Mouse (Mus musculus) stomach, embryonic 14.5 days (tissue): ENCODE measurements around the gene Cbl. TPM values are rescaled to one million over a fixed set of nuclear protein-coding genes. Genes with fewer than 3 reads are reported as not detected.

Source experiments
- ATAC-seq: fragments of 200-750 bp; cut with Nextera tagmentation; 2 replicates; pipeline ENCODE4 v1.8.0; 2017; ENCODE audit warnings: low read depth, moderate TSS enrichment; ENCODE audit not compliant: insufficient number of reproducible peaks, insufficient read depth, low FRiP score
- H3K27ac ChIP-seq: fragments of 300-500 bp; sonication (generic); 2 replicates; pipeline ENCODE4 v1.5.1; 2014; ENCODE audit warnings: mild to moderate bottlenecking, low read length, moderate library complexity, mixed read lengths
- H3K27me3 ChIP-seq: fragments of 300-500 bp; sonication (generic); 2 replicates; pipeline ENCODE4 v1.6.1; 2014; ENCODE audit warnings: low read length, control low read depth, mixed read lengths; ENCODE audit not compliant: control insufficient read depth, insufficient read depth
- H3K36me3 ChIP-seq: fragments of 300-500 bp; sonication (generic); 2 replicates; pipeline ENCODE4 v1.6.1; 2014; ENCODE audit warnings: mild to moderate bottlenecking, control low read depth, low read length, moderate library complexity, mixed read lengths; ENCODE audit not compliant: control insufficient read depth, insufficient read depth
- H3K4me1 ChIP-seq: fragments of 300-500 bp; sonication (generic); 2 replicates; pipeline ENCODE4 v1.6.1; 2014; ENCODE audit warnings: low read length, control low read depth, mixed read lengths; ENCODE audit not compliant: control insufficient read depth, insufficient read depth
- H3K4me2 ChIP-seq: fragments of 300-500 bp; sonication (generic); replicated peaks from 2 replicates; pipeline ENCODE4 v1.6.1; 2014; ENCODE audit warnings: low read depth, low read length, control low read depth
- H3K4me3 ChIP-seq: fragments of 300-500 bp; sonication (generic); 2 replicates; pipeline ENCODE4 v1.5.1; 2014; ENCODE audit warnings: low read depth, low read length, control low read depth
- H3K9ac ChIP-seq: fragments of 300-500 bp; sonication (generic); replicated peaks from 2 replicates; pipeline ENCODE4 v1.6.1; 2014; ENCODE audit warnings: low read depth, mild to moderate bottlenecking, control low read depth, low read length, moderate library complexity, mixed read lengths
- H3K9me3 ChIP-seq: fragments of 300-500 bp; sonication (generic); 2 replicates; pipeline ENCODE4 v1.6.1; 2016; ENCODE audit warnings: low read depth, low read length, control low read depth; ENCODE audit not compliant: control insufficient read depth
- WGBS: fragments of 180-500 bp; shearing (Covaris S2); extraction: QIAGEN DNeasy Blood & Tissue Kit; methylation state at CpG from one replicate; pipeline ENCODE4 v1.1.7; 2014; 5-methylcytosine and 5-hydroxymethylcytosine counted together
- polyA plus RNA-seq: library from polyadenylated mRNA; unstranded; fragments of >200 nt; fragmentation: Nextera tagmentation; extraction: Ambion mirVana; gene quantifications from 2 replicates; pipeline ENCODE4 v1.2.1, GENCODE M21; 2014

The Cbl gene
- polyA plus RNA-seq, 1 experiment from 2014 or later: 19.9 TPM

GRCm38 (mm10) chr9:44095781-44096180 is 138.1 kb downstream of the Cbl start:
- 0 out of 2 replicates have a peak, but pooled peaks cover 3% of the 10 kb centered on the region for H3K4me1 ChIP-seq
- no peaks in the 10 kb centered on the region for H3K9me3 ChIP-seq
- peaks cover 5% of the 10 kb centered on the region; the same call in 1 of the 2 replicates for H3K36me3 ChIP-seq
- no peak for ATAC-seq
- H3K9ac ChIP-seq: no peak overlapping the region
- H3K4me2 ChIP-seq: no peak overlapping the region
- no peak overlapping the region for H3K4me3 ChIP-seq
- no peaks in the 10 kb centered on the region for H3K27me3 ChIP-seq
- 91% methylated on average over 9 of the region's 9 CpGs for WGBS
- H3K27ac ChIP-seq: no peak overlapping the region

GRCm38 (mm10) chr9:44094737-44095136 is 139.1 kb downstream of the Cbl start:
- H3K4me3 ChIP-seq: no peak overlapping the region
- H3K27ac ChIP-seq: no peak overlapping the region
- H3K4me1 ChIP-seq: 0 out of 2 replicates have a peak, but pooled peaks cover 3% of the 10 kb centered on the region
- H3K9me3 ChIP-seq: no peaks in the 10 kb centered on the region
- H3K27me3 ChIP-seq: no peaks in the 10 kb centered on the region
- ATAC-seq: no peak
- no peak overlapping the region for H3K9ac ChIP-seq
- 76% methylated on average over 3 of the region's 3 CpGs for WGBS
- H3K36me3 ChIP-seq: peaks cover 9% of the 10 kb centered on the region; the same call in 1 of the 2 replicates
- H3K4me2 ChIP-seq: no peak overlapping the region

GRCm38 (mm10) chr9:44093612-44094503 is 140.0 kb downstream of the Cbl start:
- 38% methylated on average over 24 of the region's 24 CpGs for WGBS
- H3K9me3 ChIP-seq: no peaks in the 10 kb centered on the region
- ATAC-seq: peak; percentile 75; the same call in 1 of the 2 replicates
- 0 out of 2 replicates have a peak, but pooled peaks cover 3% of the 10 kb centered on the region for H3K4me1 ChIP-seq
- H3K9ac ChIP-seq: no peak overlapping the region
- no peak overlapping the region for H3K27ac ChIP-seq
- no peak overlapping the region for H3K4me3 ChIP-seq
- H3K27me3 ChIP-seq: no peaks in the 10 kb centered on the region
- peaks cover 9% of the 10 kb centered on the region; the same call in 1 of the 2 replicates for H3K36me3 ChIP-seq
- no peak overlapping the region for H3K4me2 ChIP-seq

Other genes starting within 250 kb of the Cbl start
- 0.88 and 1.5 TPM in 2 replicates for gene Thy1, start 190.7 kb downstream of the Cbl start, polyA plus RNA-seq
- gene Usp2, start 167.0 kb downstream of the Cbl start, polyA plus RNA-seq: 10.5 and 15.0 TPM in 2 replicates
- gene Mfrp, start 132.3 kb downstream of the Cbl start, polyA plus RNA-seq: 0.26 and 0.28 TPM in 2 replicates
- 2.3 and 2.8 TPM in 2 replicates for gene C1qtnf5, start 126.8 kb downstream of the Cbl start, polyA plus RNA-seq
- 0.43 and 0.52 TPM in 2 replicates for gene Gm49380, start 120.5 kb downstream of the Cbl start, polyA plus RNA-seq
- 61.7 and 66.7 TPM in 2 replicates for gene Rnf26, start 120.5 kb downstream of the Cbl start, polyA plus RNA-seq
- gene Mcam, start 99.6 kb downstream of the Cbl start, polyA plus RNA-seq: 53.0 and 54.3 TPM in 2 replicates
- gene Ccdc153, start 6.6 kb upstream of the Cbl start, polyA plus RNA-seq: not detected in 2 replicates
- gene Pdzd3, start 17.4 kb upstream of the Cbl start, polyA plus RNA-seq: 0.12 and 0.27 TPM in 2 replicates
- gene Nlrx1, start 34.5 kb upstream of the Cbl start, polyA plus RNA-seq: 7.2 and 8.4 TPM in 2 replicates
- 5.1 and 5.9 TPM in 2 replicates for gene Abcg4, start 54.6 kb upstream of the Cbl start, polyA plus RNA-seq
- gene Hinfp, start 71.6 kb upstream of the Cbl start, polyA plus RNA-seq: 21.3 and 23.4 TPM in 2 replicates
- gene C2cd2l, start 86.2 kb upstream of the Cbl start, polyA plus RNA-seq: 5.7 and 9.6 TPM in 2 replicates
- 44.5 and 46.7 TPM in 2 replicates for gene Dpagt1, start 92.0 kb upstream of the Cbl start, polyA plus RNA-seq
- 289 and 335 TPM in 2 replicates for gene H2afx, start 100.6 kb upstream of the Cbl start, polyA plus RNA-seq
- gene Hmbs, start 110.2 kb upstream of the Cbl start, polyA plus RNA-seq: 112 and 130 TPM in 2 replicates
- gene Vps11, start 127.6 kb upstream of the Cbl start, polyA plus RNA-seq: 24.5 and 25.4 TPM in 2 replicates
- gene Hyou1, start 145.4 kb upstream of the Cbl start, polyA plus RNA-seq: 22.1 and 29.4 TPM in 2 replicates
- gene Slc37a4, start 162.8 kb upstream of the Cbl start, polyA plus RNA-seq: 22.3 and 23.7 TPM in 2 replicates
- 2,532 and 2,694 TPM in 2 replicates for gene Rps25, start 173.1 kb upstream of the Cbl start, polyA plus RNA-seq
- 118 and 123 TPM in 2 replicates for gene Trappc4, start 173.6 kb upstream of the Cbl start, polyA plus RNA-seq
- 27.0 and 30.7 TPM in 2 replicates for gene Ccdc84, start 184.5 kb upstream of the Cbl start, polyA plus RNA-seq
- not detected in 2 replicates for gene Foxr1, start 207.1 kb upstream of the Cbl start, polyA plus RNA-seq
- 25.9 and 26.4 TPM in 2 replicates for gene Upk2, start 220.9 kb upstream of the Cbl start, polyA plus RNA-seq
- 15.4 and 16.3 TPM in 2 replicates for gene Bcl9l, start 248.8 kb upstream of the Cbl start, polyA plus RNA-seq